Mouse (Mus musculus) MEL (cell line): ENCODE results near the gene Vav3. TPM values are rescaled to one million over a fixed set of nuclear protein-coding genes. Genes with fewer than 3 reads are reported as not detected.

ENCODE experiments used
- DNase-seq: peaks from one replicate; pipeline ENCODE4 v3.0.0; 2011; ENCODE audit warnings: low read depth, low spot score
- H3K27ac ChIP-seq: 2 replicates; pipeline ENCODE4 v1.5.1; 2012; ENCODE audit warnings: low read depth, mild to moderate bottlenecking, control low read depth, low read length, moderate library complexity; ENCODE audit not compliant: control insufficient read depth
- H3K27me3 ChIP-seq, 2 experiments: fragments of 150-350 bp in 1 of 2; sonication (generic) in 1 of 2; 2 replicates each; pipeline ENCODE4 v1.6.1; 2012; ENCODE audit warnings: low read length in 2 of 2, mild to moderate bottlenecking in 2 of 2, improper control_type of control experiment in 1 of 2, moderate library complexity in 1 of 2; ENCODE audit not compliant: insufficient read depth in 2 of 2, control insufficient read depth in 1 of 2
- H3K36me3 ChIP-seq, 2 experiments: 2 replicates each; pipeline ENCODE4 v1.6.1; 2012 to 2014; ENCODE audit warnings: low read length in 2 of 2, improper control_type of control experiment in 1 of 2, inconsistent platforms in 1 of 2, mild to moderate bottlenecking in 1 of 2; ENCODE audit not compliant: insufficient read depth in 2 of 2, control insufficient read depth in 1 of 2
- H3K4me1 ChIP-seq, 2 experiments: fragments of 150-350 bp in 1 of 2; sonication (generic) in 1 of 2; 2 replicates each; pipeline ENCODE4 v1.6.1; 2012; ENCODE audit warnings: low read length in 2 of 2, improper control_type of control experiment in 1 of 2, mild to moderate bottlenecking in 1 of 2; ENCODE audit not compliant: insufficient read depth in 2 of 2, control insufficient read depth in 1 of 2
- H3K4me3 ChIP-seq, 2 experiments: fragments of 150-350 bp in 1 of 2; sonication (generic) in 1 of 2; 2 replicates each; pipeline ENCODE4 v1.5.1; 2012; ENCODE audit warnings: low read depth in 2 of 2, low read length in 2 of 2, mild to moderate bottlenecking in 2 of 2, moderate library complexity in 2 of 2, control low read depth in 1 of 2, improper control_type of control experiment in 1 of 2; ENCODE audit not compliant: control insufficient read depth in 1 of 2, insufficient read depth in 1 of 2
- H3K79me2 ChIP-seq: 2 replicates; pipeline ENCODE4 v1.6.1; 2012; ENCODE audit warnings: mild to moderate bottlenecking, low read length, moderate library complexity; ENCODE audit not compliant: control insufficient read depth, poor library complexity, insufficient read depth
- H3K9ac ChIP-seq: 2 replicates; pipeline ENCODE4 v1.6.1; 2012; ENCODE audit warnings: low read depth, mild to moderate bottlenecking, control low read depth, low read length, moderate library complexity; ENCODE audit not compliant: control insufficient read depth, poor library complexity, severe bottlenecking
- H3K9me3 ChIP-seq: fragments of 150-350 bp; sonication (generic); replicated peaks from 2 replicates; pipeline ENCODE4 v1.6.1; 2012; ENCODE audit warnings: mild to moderate bottlenecking, low read length, improper control_type of control experiment, moderate library complexity; ENCODE audit not compliant: insufficient read depth
- BHLHE40 ChIP-seq: IDR thresholded peaks from 2 replicates; pipeline ENCODE4 v1.6.1; 2012; ENCODE audit warnings: low read depth, mild to moderate bottlenecking, inconsistent platforms, low read length, improper control_type of control experiment, borderline replicate concordance
- CHD1 ChIP-seq: IDR thresholded peaks from 2 replicates; pipeline ENCODE4 v1.6.1; 2012; ENCODE audit warnings: low read depth, mild to moderate bottlenecking, inconsistent platforms, low read length, improper control_type of control experiment
- CHD2 ChIP-seq: IDR thresholded peaks from 2 replicates; pipeline ENCODE4 v1.6.1; 2011; ENCODE audit warnings: low read length, improper control_type of control experiment
- CTCF ChIP-seq, 3 experiments: IDR thresholded peaks in 2 of 3; conservative IDR thresholded peaks in 1 of 3; 2 replicates each; pipeline ENCODE4 v1.5.1; 2011 to 2012; ENCODE audit warnings: low read length in 3 of 3, low read depth in 2 of 3, mild to moderate bottlenecking in 2 of 3, improper control_type of control experiment in 1 of 3, inconsistent platforms in 1 of 3, mixed read lengths in 1 of 3, moderate library complexity in 1 of 3; ENCODE audit not compliant: control insufficient read depth in 1 of 3, insufficient read depth in 1 of 3, poor library complexity in 1 of 3, severe bottlenecking in 1 of 3
- E2F4 ChIP-seq: IDR thresholded peaks from 2 replicates; pipeline ENCODE4 v1.6.1; 2011; ENCODE audit warnings: low read depth, low read length, improper control_type of control experiment, borderline replicate concordance
- ETS1 ChIP-seq: IDR thresholded peaks from 2 replicates; pipeline ENCODE4 v1.6.1; 2012; ENCODE audit warnings: low read depth, mild to moderate bottlenecking, inconsistent platforms, low read length, improper control_type of control experiment, moderate library complexity
- GABPA ChIP-seq: IDR thresholded peaks from 2 replicates; pipeline ENCODE4 v1.6.1; 2012; ENCODE audit warnings: low read depth, mild to moderate bottlenecking, inconsistent platforms, low read length, improper control_type of control experiment, moderate library complexity
- GATA1 ChIP-seq: IDR thresholded peaks from 2 replicates; pipeline ENCODE4 v1.6.1; 2011; ENCODE audit warnings: low read depth, low read length, improper control_type of control experiment
- JUND ChIP-seq: IDR thresholded peaks from 2 replicates; pipeline ENCODE4 v1.6.1; 2011; ENCODE audit warnings: low read depth, mild to moderate bottlenecking, improper control_type of control experiment, low read length
- KAT2A ChIP-seq: conservative IDR thresholded peaks from 2 replicates; pipeline ENCODE4 v1.6.1; 2012; ENCODE audit warnings: low read depth, low read length, improper control_type of control experiment, inconsistent platforms
- MAX ChIP-seq: IDR thresholded peaks from 2 replicates; pipeline ENCODE4 v1.6.1; 2011; ENCODE audit warnings: low read length, improper control_type of control experiment
- MAZ ChIP-seq: IDR thresholded peaks from 2 replicates; pipeline ENCODE4 v1.6.1; 2012; ENCODE audit warnings: low read depth, mild to moderate bottlenecking, inconsistent platforms, low read length, improper control_type of control experiment
- MEF2A ChIP-seq: IDR thresholded peaks from 2 replicates; pipeline ENCODE4 v1.6.1; 2014; ENCODE audit warnings: low read depth, mild to moderate bottlenecking, inconsistent platforms, low read length, improper control_type of control experiment; ENCODE audit not compliant: poor library complexity, insufficient replicate concordance, severe bottlenecking; ENCODE audit errors: extremely low read depth
- MXI1 ChIP-seq: IDR thresholded peaks from 2 replicates; pipeline ENCODE4 v1.6.1; 2011; ENCODE audit warnings: mild to moderate bottlenecking, low read depth, low read length, improper control_type of control experiment
- MYB ChIP-seq: IDR thresholded peaks from 2 replicates; pipeline ENCODE4 v1.6.1; 2011; ENCODE audit warnings: mild to moderate bottlenecking, low read depth, low read length, improper control_type of control experiment
- NELFE ChIP-seq: IDR thresholded peaks from 2 replicates; pipeline ENCODE4 v1.6.1; 2011; ENCODE audit warnings: low read depth, low read length, improper control_type of control experiment
- NRF1 ChIP-seq: IDR thresholded peaks from 2 replicates; pipeline ENCODE4 v1.6.1; 2014; ENCODE audit warnings: low read depth, mild to moderate bottlenecking, inconsistent platforms, low read length, improper control_type of control experiment, moderate library complexity; ENCODE audit not compliant: poor library complexity, insufficient read depth, severe bottlenecking
- POLR2A ChIP-seq, 2 experiments: IDR thresholded peaks; 2 replicates each; pipeline ENCODE4 v1.6.1; 2011 to 2012; ENCODE audit warnings: low read length in 2 of 2, mild to moderate bottlenecking in 2 of 2, control low read depth in 1 of 2, improper control_type of control experiment in 1 of 2, low read depth in 1 of 2, moderate library complexity in 1 of 2; ENCODE audit not compliant: control insufficient read depth in 1 of 2, insufficient read depth in 1 of 2, poor library complexity in 1 of 2
- POLR2AphosphoS2 ChIP-seq: IDR thresholded peaks from 2 replicates; pipeline ENCODE4 v1.6.1; 2011; ENCODE audit warnings: low read length, improper control_type of control experiment
- POLR2AphosphoS5 ChIP-seq: IDR thresholded peaks from 2 replicates; pipeline ENCODE4 v1.6.1; 2012; ENCODE audit warnings: low read depth, borderline replicate concordance, mild to moderate bottlenecking, inconsistent platforms, low read length, moderate library complexity, mixed read lengths
- RAD21 ChIP-seq: IDR thresholded peaks from 2 replicates; pipeline ENCODE4 v1.6.1; 2011; ENCODE audit warnings: mild to moderate bottlenecking, low read depth, low read length, improper control_type of control experiment
- RCOR1 ChIP-seq: IDR thresholded peaks from 2 replicates; pipeline ENCODE4 v1.6.1; 2012; ENCODE audit warnings: low read depth, mild to moderate bottlenecking, inconsistent platforms, low read length, improper control_type of control experiment
- SIN3A ChIP-seq: IDR thresholded peaks from 2 replicates; pipeline ENCODE4 v1.6.1; 2012; ENCODE audit warnings: low read length, improper control_type of control experiment, inconsistent platforms
- TCF12 ChIP-seq: IDR thresholded peaks from 2 replicates; pipeline ENCODE4 v1.6.1; 2014; ENCODE audit warnings: low read depth, mild to moderate bottlenecking, inconsistent platforms, low read length, improper control_type of control experiment, moderate library complexity
- polyA plus RNA-seq, 2 experiments: library from polyadenylated mRNA; stranded (reverse) in 1 of 2; unstranded in 1 of 2; fragments of >175 nt in 1 of 2; fragments of >200 nt in 1 of 2; gene quantifications; 2 replicates each; pipeline versions ENCODE4 v1.2.1 to v1.2.4; 2012; ENCODE audit warnings: low replicate concordance in 2 of 2, low read depth in 1 of 2; ENCODE audit not compliant: insufficient read length in 2 of 2, insufficient read depth in 1 of 2, missing spikeins in 1 of 2
- total RNA-seq: library from RNA; depleted of rRNA; stranded (reverse); fragments of 300-350 nt; gene quantifications from 2 replicates; pipeline ENCODE4 v1.2.3, GENCODE M21; 2012

Gene Vav3
- total and polyA plus RNA-seq, 3 experiments, result not detected

DNA sequence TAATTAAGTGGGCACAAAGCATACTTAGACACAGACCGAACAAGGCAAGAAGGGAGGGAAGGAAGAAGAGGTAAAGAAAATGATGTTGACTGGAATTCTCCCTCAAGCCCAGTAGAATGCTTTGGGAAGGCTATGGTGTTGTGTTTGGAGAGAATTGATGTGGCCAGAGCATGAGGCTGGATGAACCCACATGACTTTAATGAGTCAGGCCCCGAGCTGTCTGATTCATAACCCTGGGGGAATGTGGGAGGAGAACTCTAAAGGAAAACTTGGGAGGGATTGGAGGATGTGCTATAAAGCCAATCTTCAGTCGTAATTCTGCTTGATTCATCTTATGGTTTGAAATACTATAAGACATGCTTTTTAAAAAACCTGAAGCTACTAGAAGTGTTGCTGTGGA lies 175.0 kb downstream of the Vav3 start:
- Histone ChIP-seq H3K4me1 (no peaks in the 10 kb centered on the region), H3K4me3 (no peak overlapping the region), H3K9ac (no peak overlapping the region), H3K27me3 (no peaks in the 10 kb centered on the region), H3K9me3 (no peaks in the 10 kb centered on the region), H3K36me3 (no peaks in the 10 kb centered on the region), H3K79me2 (no peaks in the 10 kb centered on the region), H3K27ac (no peak overlapping the region)
- TF ChIP-seq MXI1 (no peak), CTCF (IDR thresholded peaks at IDR 0.05 in 2 of 3, conservative IDR thresholded peaks at IDR 0.05 in 1 of 3; ENCODE audit: control insufficient read depth in 1 of 3, insufficient read depth in 1 of 3, low read depth in 2 of 3, low read length in 3 of 3, poor library complexity in 1 of 3, severe bottlenecking in 1 of 3) (no peak), GATA1 (no peak), RCOR1 (no peak), CHD1 (no peak), TCF12 (no peak), NELFE (no peak), RAD21 (no peak), MAX (no peak), ETS1 (no peak), POLR2AphosphoS2 (no peak), GABPA (no peak), BHLHE40 (no peak), KAT2A (no peak), SIN3A (no peak), POLR2AphosphoS5 (no peak), CHD2 (no peak), E2F4 (no peak)
- no peak for DNase-seq

DNA sequence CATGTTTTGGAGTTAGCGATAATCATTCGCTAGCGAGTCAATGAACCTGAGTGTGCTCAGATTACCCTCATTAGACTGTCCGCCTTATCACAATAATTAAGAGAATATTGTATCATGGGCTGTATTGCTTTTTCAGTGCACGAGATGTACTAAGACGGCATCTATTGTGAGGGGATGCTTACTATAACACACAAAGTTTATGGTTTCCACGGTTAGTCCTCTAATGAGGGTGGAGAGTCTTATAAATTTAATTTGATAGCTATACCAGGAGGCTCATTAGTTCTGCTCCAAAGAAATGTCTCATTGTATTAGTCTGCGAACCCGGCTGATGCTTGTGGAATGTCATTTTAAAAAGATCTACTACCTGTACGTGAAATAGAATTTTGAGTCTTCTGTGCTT lies 175.9 kb downstream of the Vav3 start:
- no peak for DNase-seq
- no peaks in the 10 kb centered on the region for H3K27me3 ChIP-seq
- H3K36me3 ChIP-seq, result no peaks in the 10 kb centered on the region
- TF ChIP-seq BHLHE40, result no peak
- no peak for TF ChIP-seq MAZ
- TF ChIP-seq MEF2A, result no peak
- no peak for TF ChIP-seq NRF1
- TF ChIP-seq JUND, result no peak
- TF ChIP-seq POLR2A (IDR thresholded peaks at IDR 0.05; ENCODE audit: control insufficient read depth in 1 of 2, insufficient read depth in 1 of 2, low read depth in 1 of 2, low read length in 2 of 2, poor library complexity in 1 of 2), result no peak
- no peak for TF ChIP-seq MYB
- TF ChIP-seq MAX, result no peak
- H3K4me1 ChIP-seq, result no peaks in the 10 kb centered on the region
- H3K79me2 ChIP-seq, result no peaks in the 10 kb centered on the region
- no peaks in the 10 kb centered on the region for H3K9me3 ChIP-seq
- no peak overlapping the region for H3K4me3 ChIP-seq
- H3K9ac ChIP-seq, result no peak overlapping the region
- H3K27ac ChIP-seq, result no peak overlapping the region
